Mouse (Mus musculus) neutrophil, adult 5-6 weeks (primary cell): Measurements from ENCODE around the gene Zbtb12. TPM values are rescaled to one million over a fixed set of nuclear protein-coding genes. Genes with fewer than 3 reads are reported as not detected.
A peak's percentile ranks its signal among the peaks of the same experiment; 100 is the strongest.

Experiments
- ATAC-seq: fragments of 151-379, 151-347 bp; 2 replicates; pipeline ENCODE4 v1.8.0; 2017; ENCODE audit warnings: mild to moderate bottlenecking, moderate TSS enrichment; ENCODE audit not compliant: insufficient number of reproducible peaks, poor library complexity, low FRiP score, severe bottlenecking; ENCODE audit errors: extremely low read depth
- total RNA-seq: library from RNA; stranded (forward); fragments of 200-1000 nt; gene quantifications from 2 replicates; pipeline ENCODE4 v1.2.3, GENCODE M21; 2017

The Zbtb12 gene
- total RNA-seq, 1 experiment from 2014 or later: 2.8 TPM

DNA sequence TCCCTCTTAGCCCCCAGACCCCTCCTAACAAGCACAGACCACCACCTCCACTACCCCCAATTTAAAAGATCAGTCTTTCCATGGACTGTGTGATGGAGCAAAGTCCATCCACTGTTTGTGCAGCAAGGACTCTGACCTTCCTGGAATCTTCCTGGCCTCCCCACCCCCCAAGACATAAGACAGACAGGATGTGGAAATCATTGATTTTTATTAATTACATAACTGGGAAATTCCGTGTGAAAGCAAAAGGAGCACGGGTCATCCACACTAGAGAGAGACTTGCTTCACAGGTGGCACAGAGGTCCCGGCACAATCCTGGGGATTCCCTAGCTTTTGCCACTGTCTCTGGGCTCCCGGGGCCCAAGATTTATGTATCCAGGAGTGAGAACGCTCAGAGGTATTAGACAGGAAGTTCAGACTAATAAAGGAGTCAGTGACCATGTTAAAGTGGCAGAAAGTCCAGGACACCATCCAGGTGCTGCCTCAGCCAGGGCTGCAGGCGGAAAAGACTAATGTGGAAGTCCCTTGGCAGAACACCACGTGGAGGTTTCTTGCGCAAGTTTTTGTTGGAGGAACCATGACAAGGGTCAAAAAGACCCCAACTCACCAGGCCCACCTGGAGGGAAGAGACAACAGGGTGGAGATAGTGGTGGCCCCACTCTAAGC lies 16.7 kb upstream of the Zbtb12 start, which contains the start of gene Cfb:
Gene Cfb (minus strand): TSS at position 103 of the 666 bp plus-strand sequence.
- no peak for ATAC-seq

DNA sequence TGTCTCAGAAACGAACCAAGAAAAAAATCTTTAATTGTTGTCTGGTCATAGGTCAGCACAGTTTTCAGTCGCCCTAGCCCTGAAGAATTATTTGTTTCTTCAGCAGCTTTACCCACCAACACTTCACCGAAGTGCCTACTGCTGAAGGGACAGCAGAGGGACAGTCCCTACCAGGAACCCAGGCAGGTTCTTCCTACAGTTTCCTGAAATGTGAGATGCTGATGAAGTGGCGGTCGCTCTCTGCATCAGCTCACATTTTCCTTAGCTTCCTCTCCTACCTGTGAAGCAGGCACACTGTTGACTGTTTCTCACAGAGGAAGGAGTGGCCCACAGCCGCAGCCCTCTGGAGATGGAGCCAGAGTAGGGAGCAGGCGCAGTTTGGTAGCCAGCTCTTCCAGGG lies 13.3 kb upstream of the Zbtb12 start:
- no peak for ATAC-seq

DNA sequence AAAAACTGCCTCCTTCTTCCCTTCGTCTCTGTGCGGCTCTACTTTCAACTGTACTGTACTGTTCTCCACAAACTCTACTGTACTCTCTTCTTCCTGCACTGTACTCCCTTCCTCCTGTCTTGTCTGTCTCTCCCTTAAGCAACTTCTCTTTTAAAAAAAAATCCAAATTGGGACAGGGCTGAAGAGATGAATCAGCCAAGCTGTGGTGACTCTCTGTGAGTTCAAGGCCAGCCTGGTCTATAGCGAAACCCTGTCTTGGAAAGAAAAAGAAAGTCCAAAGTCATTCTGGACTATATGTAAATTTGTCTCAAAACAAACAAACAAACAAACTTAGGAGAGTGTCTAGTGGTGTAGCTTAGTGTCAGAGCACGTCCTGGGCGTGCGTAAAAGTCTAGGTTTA lies 5.0 kb upstream of the Zbtb12 start:
- ATAC-seq: no peak

DNA sequence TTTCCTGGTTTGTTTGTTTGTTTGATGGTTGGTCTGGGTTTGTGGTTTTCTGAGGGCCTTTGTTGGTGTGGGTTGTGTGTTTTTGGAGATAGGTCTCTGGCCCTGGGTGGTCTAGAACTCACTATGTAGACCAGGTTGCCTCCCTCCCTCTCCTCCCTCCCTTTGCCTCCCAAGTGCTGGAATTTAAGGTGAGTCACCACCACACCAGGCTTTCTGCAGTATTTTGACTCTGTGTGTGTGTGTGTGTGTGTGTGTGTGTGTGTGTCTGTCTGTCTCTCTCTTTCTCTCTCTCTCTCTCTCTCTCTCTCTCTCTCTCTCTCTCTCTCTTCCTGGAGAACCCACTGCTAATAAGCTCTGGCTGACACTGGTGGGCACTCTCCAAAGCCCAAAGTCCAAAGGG lies 1.9 kb downstream of the Zbtb12 start:
- no peak for ATAC-seq

DNA sequence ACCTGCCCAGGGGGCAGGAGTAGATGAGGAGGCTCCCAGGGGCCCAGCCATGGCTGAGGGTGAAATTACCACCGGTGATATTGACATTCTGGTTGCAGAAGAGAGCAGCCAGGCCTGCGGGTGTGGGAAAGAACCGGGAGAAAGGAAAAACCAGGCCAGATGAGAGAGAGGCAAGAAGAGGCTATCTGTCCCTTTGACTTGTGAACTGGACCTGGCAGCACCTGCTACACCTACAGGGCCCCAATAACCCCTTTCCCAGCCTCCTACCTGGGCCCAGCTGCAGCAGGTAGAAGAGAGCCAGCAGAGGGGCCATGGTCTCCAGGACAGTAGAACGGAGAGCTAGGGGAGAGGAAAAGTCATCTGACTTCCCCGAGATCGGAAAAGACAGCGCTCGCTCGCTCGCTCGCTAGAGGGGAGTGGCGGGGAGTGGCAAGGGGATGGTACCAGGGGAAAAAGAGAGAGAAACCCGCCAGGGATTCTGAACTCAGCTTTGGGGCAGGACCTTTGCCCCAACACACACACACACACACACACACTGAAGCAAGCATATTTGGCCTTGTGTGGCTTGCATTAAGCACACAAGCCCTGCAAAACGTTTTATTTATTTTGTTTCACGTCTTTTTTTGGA lies 2.5 kb downstream of the Zbtb12 start, which contains the start of gene Gm20547:
Gene Gm20547 (minus strand): TSS at position 360 of the 628 bp plus-strand sequence.
- no peak for ATAC-seq

DNA sequence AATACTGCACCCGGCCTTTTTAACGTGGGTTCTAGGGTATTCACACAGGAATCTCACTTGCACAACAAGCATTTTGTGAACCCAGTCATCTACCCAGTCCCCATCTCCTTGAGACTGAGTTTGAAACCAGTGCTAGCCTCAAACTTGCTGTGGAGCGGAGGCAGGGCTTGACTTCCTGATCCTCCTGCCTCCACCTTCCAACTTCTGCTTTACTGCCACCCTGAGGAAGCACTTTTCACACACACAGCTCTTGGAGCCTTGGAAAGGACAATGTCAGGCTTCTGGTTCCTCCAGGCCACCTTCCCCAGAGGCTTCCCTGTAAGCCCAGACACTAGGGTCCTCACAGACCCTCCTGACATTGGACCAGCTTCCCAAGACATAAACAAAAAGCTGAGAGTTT lies 4.0 kb downstream of the Zbtb12 start:
- no peak for ATAC-seq

DNA sequence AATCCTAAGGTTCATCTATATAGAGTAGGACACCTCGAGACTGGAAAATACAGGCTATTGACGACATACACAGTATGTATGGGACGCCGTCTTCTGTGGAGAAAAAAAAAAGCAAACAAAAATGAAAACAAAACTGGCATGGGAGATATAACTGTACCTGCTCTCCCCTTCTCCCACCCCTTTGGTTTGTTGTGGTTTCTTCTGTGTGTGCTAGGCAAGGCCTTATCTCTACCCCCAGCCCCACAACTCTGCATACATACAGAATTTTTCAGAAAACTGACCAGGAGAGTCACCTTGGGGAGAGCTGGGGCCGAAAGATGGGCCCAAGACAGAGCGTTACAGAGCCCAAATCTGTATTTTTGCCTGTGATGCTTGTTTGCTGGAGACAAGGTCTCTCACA lies 5.4 kb downstream of the Zbtb12 start:
- ATAC-seq: no peak

DNA sequence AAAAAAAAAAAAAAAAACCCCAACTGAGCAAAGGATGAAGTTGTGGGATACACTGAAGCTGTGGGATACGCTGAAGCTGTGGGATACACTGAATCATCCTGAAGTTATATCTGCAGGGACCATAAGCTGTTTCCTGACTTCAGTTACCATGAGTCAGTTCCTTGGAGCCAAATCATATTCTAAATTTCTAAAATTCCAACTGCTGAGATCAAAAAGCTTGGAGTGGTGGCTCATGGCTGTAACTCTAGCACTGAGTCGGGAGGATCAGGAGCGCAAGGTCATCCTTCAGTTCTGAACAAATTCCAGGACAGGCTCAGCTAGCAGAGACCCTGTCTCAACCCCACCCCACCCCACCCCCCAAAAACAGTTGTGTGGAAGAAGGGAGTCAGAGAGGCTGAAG lies 6.3 kb downstream of the Zbtb12 start:
- no peak for ATAC-seq

DNA sequence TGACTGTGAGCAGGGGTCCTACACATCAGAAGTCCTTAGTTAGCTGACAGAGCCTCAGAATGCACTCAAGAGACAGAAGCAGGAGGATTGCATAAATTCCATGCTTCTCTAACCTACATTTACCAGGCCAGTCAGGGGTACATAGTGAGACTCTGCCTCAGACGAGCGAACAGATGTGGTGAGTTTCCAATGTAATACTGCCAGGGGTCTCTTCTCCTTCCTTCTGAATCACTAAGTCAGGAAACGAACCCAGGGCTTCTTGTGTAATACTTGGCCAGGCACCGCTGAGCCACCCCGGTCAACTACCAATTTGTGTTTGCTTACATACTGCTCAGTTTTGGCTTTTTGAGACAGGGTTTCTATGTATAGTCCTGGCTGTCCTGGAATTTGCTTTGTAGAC lies 8.7 kb downstream of the Zbtb12 start:
- ATAC-seq: no peak

DNA sequence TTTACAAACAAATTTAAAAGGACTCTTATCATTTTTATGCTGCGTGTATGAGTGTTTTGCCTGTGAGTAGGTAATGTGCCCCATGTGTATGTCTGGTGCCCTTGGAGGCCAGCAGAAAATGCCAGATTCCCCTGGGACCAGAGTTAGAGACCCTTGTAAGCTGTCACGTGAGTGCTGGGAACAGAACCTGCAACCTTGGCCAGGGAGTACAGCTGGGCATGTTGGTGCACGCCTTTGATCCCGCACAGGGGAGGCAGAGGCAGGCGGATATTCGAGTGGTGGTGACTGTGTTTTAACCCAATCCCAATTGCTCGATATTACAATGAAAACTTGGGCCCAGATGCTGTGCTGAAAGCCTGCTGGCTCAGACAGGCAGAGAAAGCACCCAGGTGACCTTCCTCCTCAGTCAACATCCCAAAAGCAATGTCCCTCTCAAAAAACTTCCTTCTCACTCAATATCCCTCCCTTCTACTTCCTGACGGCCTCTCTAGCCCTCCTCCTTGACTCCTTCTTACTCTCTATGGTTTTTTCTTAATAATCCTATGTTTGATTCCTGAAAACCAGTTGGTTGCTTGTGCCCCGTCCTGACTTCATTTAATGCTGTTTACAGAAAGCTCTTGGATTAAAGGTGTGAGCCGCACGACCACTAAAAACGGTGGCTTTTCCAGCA lies 10.9 kb downstream of the Zbtb12 start:
- ATAC-seq: no peak

DNA sequence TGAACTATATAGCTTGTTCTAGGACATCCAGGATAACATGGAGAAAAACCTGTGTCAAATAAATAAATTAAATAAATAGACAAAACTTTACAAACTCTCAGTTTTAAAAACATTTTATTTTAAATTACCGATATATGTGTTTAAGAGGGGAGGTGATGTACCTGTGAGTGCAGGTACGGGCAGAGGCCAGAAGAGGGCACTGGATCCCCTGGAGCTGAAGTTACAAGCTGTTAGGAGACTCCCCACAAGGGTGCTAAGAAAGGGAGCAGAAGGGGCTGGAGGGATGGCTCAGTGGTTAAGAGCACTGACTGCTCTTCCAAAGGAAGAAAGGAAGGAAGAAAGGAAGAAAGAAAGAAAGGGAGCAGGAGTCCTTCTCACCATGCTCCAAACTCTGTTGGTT lies 12.1 kb downstream of the Zbtb12 start:
- no peak for ATAC-seq

DNA sequence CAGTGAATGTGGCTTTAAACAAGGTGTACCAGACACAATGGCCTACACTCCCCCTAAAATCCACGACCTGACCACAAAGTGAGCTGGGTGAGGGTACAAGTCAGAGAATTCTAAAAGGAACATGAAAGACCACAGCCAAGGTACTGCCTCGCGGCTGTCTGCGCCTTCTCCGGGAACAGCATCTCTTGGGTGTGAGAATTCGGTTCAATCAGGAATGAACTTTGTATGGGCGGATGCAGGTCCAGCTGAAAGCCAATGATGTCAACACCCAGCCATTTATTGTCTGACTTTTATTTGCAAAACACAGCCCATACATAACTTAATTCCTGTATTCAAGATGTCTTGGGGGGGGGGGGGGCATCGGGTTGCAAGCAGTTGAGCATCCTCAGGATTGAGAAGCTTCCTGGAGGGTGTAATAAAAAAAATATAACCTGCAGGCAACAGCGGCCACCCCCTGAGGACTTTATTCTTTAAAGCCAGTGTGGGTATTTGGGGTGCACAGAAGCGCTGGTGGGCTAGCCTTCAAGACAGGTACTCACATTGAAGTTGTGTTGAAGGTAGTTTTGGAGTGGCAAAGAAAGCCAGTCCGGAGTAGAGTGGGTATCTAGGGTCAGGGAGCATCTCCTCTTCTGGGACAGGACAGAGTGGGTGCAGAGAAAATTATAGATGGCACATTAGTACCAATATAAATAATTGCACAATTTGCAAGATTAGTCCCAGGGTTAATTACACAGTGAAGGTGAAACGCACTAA lies 14.0 kb downstream of the Zbtb12 start:
- ATAC-seq: no peak

DNA sequence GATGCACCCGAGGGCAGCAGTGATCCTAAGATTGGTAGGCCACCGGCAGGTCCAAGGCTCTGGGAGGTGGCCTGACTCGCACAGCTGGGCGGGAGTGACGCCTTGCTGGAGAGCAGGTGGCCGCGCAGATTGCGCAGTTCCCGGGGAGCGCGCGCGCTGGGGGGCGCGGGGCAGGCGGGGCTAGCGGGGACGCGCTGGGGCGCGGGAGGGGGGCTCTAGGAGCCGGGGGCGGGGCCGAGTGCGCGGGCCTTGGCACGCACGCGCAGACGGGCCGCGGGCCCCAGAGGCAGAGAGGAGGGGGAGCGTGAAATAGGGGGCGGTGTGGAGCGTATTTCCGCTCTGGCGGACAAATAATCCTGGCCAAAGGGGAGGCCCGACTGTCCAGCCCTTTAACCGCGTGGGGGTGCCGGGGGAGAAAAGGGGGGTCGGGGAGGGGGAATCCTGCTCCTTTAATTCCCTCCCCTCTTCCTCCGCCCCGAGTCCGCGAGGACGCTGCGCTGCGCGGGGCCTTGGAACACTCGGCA lies 14.9 kb downstream of the Zbtb12 start:
- ATAC-seq: peak; percentile 67

DNA sequence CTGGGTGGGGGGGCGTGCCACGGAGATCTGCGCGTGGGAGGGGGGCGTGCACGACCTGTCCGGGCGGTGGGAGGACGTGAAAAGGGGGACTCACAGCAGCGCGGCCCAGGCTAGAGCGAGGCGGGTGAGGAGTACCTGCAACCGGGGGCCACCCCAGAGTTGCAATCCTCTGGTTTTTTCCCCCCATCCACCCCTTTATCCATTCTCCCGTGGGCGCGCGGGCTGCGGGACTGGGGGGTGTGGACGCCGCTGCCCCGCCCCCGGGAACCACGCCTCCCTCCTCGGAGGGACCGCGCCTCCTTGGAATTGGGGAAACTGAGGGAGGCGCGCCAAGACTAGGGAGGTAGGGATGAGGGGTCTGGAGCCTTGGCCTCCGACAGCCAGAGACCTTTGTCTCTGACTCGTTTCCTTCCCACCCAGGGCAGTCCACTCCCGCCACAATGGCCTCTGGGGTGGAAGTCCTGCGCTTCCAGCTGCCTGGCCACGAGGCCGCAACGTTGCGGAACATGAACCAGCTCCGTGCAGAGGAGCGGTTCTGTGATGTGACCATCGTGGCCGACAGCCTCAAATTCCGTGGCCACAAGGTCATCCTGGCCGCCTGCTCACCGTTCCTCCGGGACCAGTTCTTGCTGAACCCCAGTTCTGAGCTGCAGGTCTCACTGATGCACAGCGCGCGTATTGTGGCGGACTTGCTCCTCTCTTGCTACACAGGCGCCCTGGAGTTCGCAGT lies 15.7 kb downstream of the Zbtb12 start:
- no peak for ATAC-seq

DNA sequence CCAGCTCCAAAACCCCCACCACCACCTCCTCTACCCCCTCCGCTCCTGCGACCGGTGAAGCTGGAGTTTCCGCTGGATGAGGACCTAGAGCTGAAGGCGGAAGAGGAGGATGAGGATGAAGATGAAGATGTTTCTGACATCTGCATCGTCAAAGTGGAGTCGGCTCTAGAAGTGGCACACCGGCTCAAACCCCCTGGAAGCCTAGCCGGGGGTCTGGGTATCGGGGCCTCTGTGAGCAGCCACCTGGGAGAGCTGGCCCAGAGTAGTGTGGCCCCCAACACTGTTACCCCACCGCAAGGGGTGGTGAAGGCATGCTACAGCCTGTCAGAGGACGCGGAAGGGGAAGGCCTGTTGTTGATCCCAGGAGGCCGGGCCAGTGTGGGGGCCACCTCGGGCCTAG lies 16.4 kb downstream of the Zbtb12 start:
- no peak for ATAC-seq

DNA sequence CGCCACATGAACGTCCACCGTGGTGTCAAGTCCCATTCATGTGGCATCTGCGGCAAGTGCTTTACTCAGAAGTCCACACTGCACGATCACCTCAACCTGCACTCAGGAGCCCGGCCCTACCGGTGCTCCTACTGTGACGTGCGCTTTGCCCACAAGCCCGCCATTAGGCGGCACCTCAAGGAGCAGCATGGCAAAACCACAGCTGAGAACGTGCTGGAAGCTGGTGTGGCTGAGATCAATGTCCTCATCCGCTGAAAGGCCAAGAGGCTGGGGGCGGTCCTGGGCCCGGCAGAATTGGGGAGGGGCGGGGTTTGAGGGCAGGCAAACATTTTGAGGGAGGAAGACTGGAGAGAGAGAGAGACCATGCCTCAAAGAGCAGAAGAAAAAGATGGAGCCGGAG lies 17.1 kb downstream of the Zbtb12 start:
- no peak for ATAC-seq

DNA sequence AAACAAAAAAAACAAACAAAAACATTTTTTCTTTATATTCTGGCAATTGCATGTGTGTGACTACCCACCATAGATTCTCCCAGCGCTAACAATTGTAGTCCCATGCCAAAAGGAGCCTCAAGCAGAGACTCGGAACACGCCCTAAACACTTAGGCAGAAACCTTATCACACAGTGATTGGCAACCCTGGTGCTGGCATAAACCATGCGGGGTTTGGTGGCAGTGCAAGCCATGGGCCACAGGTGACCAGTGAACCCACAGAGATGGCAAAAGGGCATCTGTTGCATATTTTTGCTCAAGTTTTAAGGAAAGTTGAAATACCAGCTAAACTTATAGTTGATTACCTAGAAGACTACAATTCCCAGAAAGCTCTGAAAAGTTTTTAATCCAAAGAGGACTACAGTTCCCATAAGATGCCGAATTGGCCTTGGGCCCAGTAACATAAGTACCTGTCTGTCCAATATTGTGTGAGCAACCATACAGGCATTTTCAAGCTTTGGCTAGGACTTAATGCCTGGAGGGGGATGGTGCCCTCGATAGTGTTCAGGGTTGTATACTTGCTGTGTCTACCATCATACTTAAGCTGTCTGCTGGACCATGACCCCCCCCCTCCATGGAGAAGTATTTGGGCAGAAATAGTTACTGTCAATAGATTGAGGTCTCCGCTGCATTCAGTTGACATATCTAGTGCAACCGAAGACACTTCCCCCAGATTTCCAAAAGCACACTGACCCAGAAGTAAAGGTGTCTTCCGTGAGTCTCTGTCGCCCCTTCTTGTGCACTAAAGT lies 18.3 kb downstream of the Zbtb12 start:
- no peak for ATAC-seq

DNA sequence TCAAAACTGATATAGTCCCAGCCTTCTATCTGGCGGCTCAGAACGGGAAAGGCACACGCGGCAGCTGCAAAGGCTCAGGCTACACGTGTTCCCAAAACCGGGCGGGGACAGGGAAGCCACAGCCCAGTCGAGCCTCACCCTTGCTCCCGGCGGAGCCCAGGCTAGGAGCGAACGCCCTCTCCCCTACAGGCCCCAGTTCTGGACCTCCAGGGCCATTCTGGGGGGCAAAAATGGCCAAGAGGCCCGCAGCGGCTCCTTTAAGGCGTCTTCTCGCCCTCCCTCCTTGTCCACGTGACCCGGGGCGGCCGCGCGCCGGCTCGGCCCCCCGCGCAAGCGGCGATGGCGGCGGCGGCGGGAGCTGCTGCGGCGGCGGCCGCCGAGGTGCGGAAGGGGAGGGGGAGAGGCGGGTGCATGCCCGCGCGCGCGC lies 18.9 kb downstream of the Zbtb12 start, which contains the start of the genes C2 and Ehmt2:
Gene C2 (minus strand): TSS at position 106 of the 427 bp plus-strand sequence.
Gene Ehmt2 (plus strand): TSS at position 310 of the 427 bp plus-strand sequence.
- no peak for ATAC-seq
